ENCODE assay signal across 8 mouse cellular contexts in genomic region chr19:47168223-47168622, GRCm38 (mm10). TPM values are rescaled to one million over a fixed set of nuclear protein-coding genes. Genes with fewer than 3 reads are reported as not detected.
DNase-seq lines count a peak whose midpoint lies in the region; ATAC-seq and TF ChIP-seq lines count a peak whose summit lies in the region.

No protein-coding gene starts in this region.

- H3K4me2 ChIP-seq in heart, postnatal 0 days (ENCODE audit: low read depth, low read length) = peak overlapping the region; percentile 57
- H3K4me2 ChIP-seq in limb, embryonic 14.5 days (replicated peaks; ENCODE audit: low read depth, low read length, severe bottlenecking) = peak overlapping the region; percentile 30

- no peak overlapping the region for H3K9ac ChIP-seq in ES-E14 (ENCODE audit: insufficient read depth, low read depth, low read length, poor library complexity, severe bottlenecking)
- H3K9ac ChIP-seq in heart, postnatal 0 days (replicated peaks; ENCODE audit: low read depth, low read length) = no peak overlapping the region
- H3K9ac ChIP-seq in limb, embryonic 14.5 days (ENCODE audit: low read depth, low read length, severe bottlenecking) = no peak overlapping the region

- DNase-seq in kidney, adult 18-20 months = peak; percentile 46
- no peak for DNase-seq in kidney, postnatal 25 days
- no peak for DNase-seq in ES-E14 (ENCODE audit: low read depth, low spot score)
- peak; percentile 63 for DNase-seq in embryo, embryonic 9.5 days (ENCODE audit: extremely low spot score)
- peak; percentile 71 for DNase-seq in heart, postnatal 0 days (ENCODE audit: low spot score)
- peak; percentile 57 for DNase-seq in limb, embryonic 14.5 days (ENCODE audit: low spot score)
- DNase-seq in frontal cortex, postnatal 25 days (ENCODE audit: low spot score in 2 of 2) = no peak

- 3% methylated on average over 13 of the region's 13 CpGs for WGBS in heart, postnatal 0 days
- 9% methylated on average over 13 of the region's 13 CpGs for WGBS in limb, embryonic 14.5 days

- no peaks in the 10 kb centered on the region for H3K9me3 ChIP-seq in ES-E14 (ENCODE audit: control insufficient read depth, insufficient read depth, low read depth, low read length)
- no peaks in the 10 kb centered on the region for H3K9me3 ChIP-seq in heart, postnatal 0 days (replicated peaks; ENCODE audit: control insufficient read depth, low read length)
- no peaks in the 10 kb centered on the region for H3K9me3 ChIP-seq in limb, embryonic 14.5 days (ENCODE audit: control insufficient read depth, low read length)

- TF ChIP-seq CTCF in heart, postnatal 0 days (IDR thresholded peaks at IDR 0.05; ENCODE audit: low read depth) = peak; percentile 93

- in situ Hi-C loops in ES-E14 (cut with MboI; ENCODE audit: low sequenced_read_pairs in 2 of 2, unreplicated experiment in 2 of 2) = loop anchor here in 1 of 2 experiments (5.0 kb wide), 1 partner anchor 41 kb away; no protein-coding TSS in a partner anchor

- H3K4me3 ChIP-seq in ES-E14 (ENCODE audit: insufficient read depth in 1 of 2, low read depth in 1 of 2, low read length in 2 of 2, poor library complexity in 1 of 2, severe bottlenecking in 1 of 2) = 0 out of 4 replicates have a peak overlapping the region, but pooled peaks of 1 of the 2 experiments have one; percentile 30
- H3K4me3 ChIP-seq in heart, postnatal 0 days (ENCODE audit: low read depth, low read length) = peak overlapping the region; percentile 29
- no peak overlapping the region for H3K4me3 ChIP-seq in limb, embryonic 14.5 days (replicated peaks; ENCODE audit: low read length)

- TF ChIP-seq POLR2A in limb, embryonic 14.5 days (IDR thresholded peaks at IDR 0.05; ENCODE audit: borderline replicate concordance, extremely low read depth, insufficient read depth, insufficient read length) = no peak

- H3K27ac ChIP-seq in ES-E14 (ENCODE audit: insufficient read depth, low read depth, low read length, poor library complexity, severe bottlenecking) = no peak overlapping the region
- no peak overlapping the region for H3K27ac ChIP-seq in heart, postnatal 0 days (ENCODE audit: low read depth)
- H3K27ac ChIP-seq in limb, embryonic 14.5 days (replicated peaks; ENCODE audit: low read depth, low read length) = no peak overlapping the region

- ATAC-seq in heart, postnatal 0 days (ENCODE audit: insufficient read depth, low read depth) = peak; percentile 61; the same call in 1 of the 2 replicates
- peak; percentile 45; the same call in 1 of the 2 replicates for ATAC-seq in limb, embryonic 14.5 days (ENCODE audit: low FRiP score, low read depth)
- peak; percentile 82 for ATAC-seq in monocyte, adult 5-6 weeks (replicated peaks; ENCODE audit: insufficient number of reproducible peaks, low FRiP score, low TSS enrichment, poor library complexity, severe bottlenecking)

- H3K36me3 ChIP-seq in ES-E14 (ENCODE audit: control insufficient read depth, insufficient read depth, low read length, poor library complexity, severe bottlenecking) = no peaks in the 10 kb centered on the region
- H3K36me3 ChIP-seq in heart, postnatal 0 days (replicated peaks; ENCODE audit: control insufficient read depth, insufficient read depth, low read length) = no peaks in the 10 kb centered on the region
- no peaks in the 10 kb centered on the region for H3K36me3 ChIP-seq in limb, embryonic 14.5 days (ENCODE audit: control insufficient read depth, insufficient read depth, low read length)

- no peaks in the 10 kb centered on the region for H3K27me3 ChIP-seq in heart, postnatal 0 days (ENCODE audit: control insufficient read depth, insufficient read depth, low read length)
- no peaks in the 10 kb centered on the region for H3K27me3 ChIP-seq in limb, embryonic 14.5 days (ENCODE audit: control insufficient read depth, insufficient read depth, low read length)

- peaks cover 0 to 7% of the 10 kb centered on the region in 2 experiments; a peak in 2 of 4 replicates for H3K4me1 ChIP-seq in ES-E14 (ENCODE audit: control insufficient read depth in 2 of 2, insufficient read depth in 2 of 2, low read length in 2 of 2, poor library complexity in 1 of 2)
- no peaks in the 10 kb centered on the region for H3K4me1 ChIP-seq in heart, postnatal 0 days (ENCODE audit: control insufficient read depth, insufficient read depth)
- H3K4me1 ChIP-seq in limb, embryonic 14.5 days (ENCODE audit: control insufficient read depth, insufficient read depth, low read length) = no peaks in the 10 kb centered on the region

- no peak for TF ChIP-seq EP300 in heart, postnatal 0 days (IDR thresholded peaks at IDR 0.05; ENCODE audit: low read depth)

TF ChIP-seq in ES-E14, 5 proteins besides CTCF, POLR2A, EP300 and RAD21:
- no peak for TF ChIP-seq ZNF384 (IDR thresholded peaks at IDR 0.05; ENCODE audit: low read depth, low read length)
- peak; percentile 57; the same call in 1 of the 2 replicates for TF ChIP-seq ZC3H11A (IDR thresholded peaks at IDR 0.05; ENCODE audit: borderline replicate concordance, low read depth, low read length)

RNA-seq across cellular contexts. Expression of gene Neurl1a, which starts 10.4 kb away (rescaled TPM):
- 10.2 and 14.7 TPM in 2 replicates for total RNA-seq in ES-E14 (2012; rRNA removed)
- total RNA-seq in heart, postnatal 0 days (2014; rRNA removed; ENCODE audit: low replicate concordance) = 0.77 and 1.8 TPM in 2 replicates
- polyA plus RNA-seq in heart, postnatal 0 days (2015; fragmentation: Nextera tagmentation; extraction: Ambion mirVana) = 0.27 and 0.54 TPM in 2 replicates
- 10.3 and 11.9 TPM in 2 replicates for polyA plus RNA-seq in limb, embryonic 14.5 days (2012; rRNA removed)
- 6.6 and 8.0 TPM in 2 replicates for polyA plus RNA-seq in limb, embryonic 14.5 days (2014; fragmentation: Nextera tagmentation; extraction: Ambion mirVana)
- total RNA-seq in monocyte, adult 5-6 weeks (2017) = 0.10 TPM in 1 of 3 replicates, not detected in the others

RNA-seq across cellular contexts. Expression of gene Calhm3, which starts 10.7 kb away (rescaled TPM):
- 2.8 and 3.8 TPM in 2 replicates for total RNA-seq in ES-E14 (2012; rRNA removed)
- total RNA-seq in heart, postnatal 0 days (2014; rRNA removed; ENCODE audit: low replicate concordance) = not detected in 2 replicates
- not detected in 2 replicates for polyA plus RNA-seq in heart, postnatal 0 days (2015; fragmentation: Nextera tagmentation; extraction: Ambion mirVana)
- polyA plus RNA-seq in limb, embryonic 14.5 days (2012; rRNA removed) = not detected in 2 replicates
- not detected in 2 replicates for polyA plus RNA-seq in limb, embryonic 14.5 days (2014; fragmentation: Nextera tagmentation; extraction: Ambion mirVana)
- total RNA-seq in monocyte, adult 5-6 weeks (2017) = not detected in 3 replicates

RNA-seq across cellular contexts. Expression of gene Calhm1, which starts 24.2 kb away (rescaled TPM):
- not detected in 2 replicates for total RNA-seq in ES-E14 (2012; rRNA removed)
- total RNA-seq in heart, postnatal 0 days (2014; rRNA removed; ENCODE audit: low replicate concordance) = not detected in 2 replicates
- polyA plus RNA-seq in heart, postnatal 0 days (2015; fragmentation: Nextera tagmentation; extraction: Ambion mirVana) = not detected in 2 replicates
- polyA plus RNA-seq in limb, embryonic 14.5 days (2012; rRNA removed) = not detected in 2 replicates
- polyA plus RNA-seq in limb, embryonic 14.5 days (2014; fragmentation: Nextera tagmentation; extraction: Ambion mirVana) = not detected in 2 replicates
- total RNA-seq in monocyte, adult 5-6 weeks (2017) = not detected in 3 replicates

RNA-seq across cellular contexts. Expression of gene Calhm2, which starts 30.1 kb away (rescaled TPM):
- total RNA-seq in ES-E14 (2012; rRNA removed) = 3.2 and 5.5 TPM in 2 replicates
- 2.4 and 6.8 TPM in 2 replicates for total RNA-seq in heart, postnatal 0 days (2014; rRNA removed; ENCODE audit: low replicate concordance)
- 3.1 and 3.5 TPM in 2 replicates for polyA plus RNA-seq in heart, postnatal 0 days (2015; fragmentation: Nextera tagmentation; extraction: Ambion mirVana)
- 11.4 and 13.9 TPM in 2 replicates for polyA plus RNA-seq in limb, embryonic 14.5 days (2012; rRNA removed)
- 4.7 and 5.2 TPM in 2 replicates for polyA plus RNA-seq in limb, embryonic 14.5 days (2014; fragmentation: Nextera tagmentation; extraction: Ambion mirVana)
- 28.2 to 57.6 TPM (median 36.5 TPM) in 3 replicates for total RNA-seq in monocyte, adult 5-6 weeks (2017)

Comparison
In these comparisons a context has a peak if more than half of its experiments do, and no peak if none do; other contexts are left out.
1. DNase-seq: peak in kidney, adult 18-20 months (single experiment), embryo, embryonic 9.5 days (single experiment), heart, postnatal 0 days (single experiment) and limb, embryonic 14.5 days (single experiment); none in kidney, postnatal 25 days (0 of 2), ES-E14 (single experiment) and frontal cortex, postnatal 25 days (0 of 2).
2. Peak in every context shown above with its lines, with median percentiles within 50 percentile points of each other: ATAC-seq.